Mouse (Mus musculus): ENCODE data around the gene Cacfd1. TPM values are rescaled to one million over a fixed set of nuclear protein-coding genes. Genes with fewer than 3 reads are reported as not detected.

The Cacfd1 gene
- polyA plus RNA-seq (2015; fragmentation: Nextera tagmentation; extraction: Ambion mirVana): 49.0 and 60.5 TPM in 2 replicates

- WGBS: under 1% methylated on average over 43 of the region's 43 CpGs
- Histone ChIP-seq H3K4me3 (replicated peaks) (peak within 1 kb of the TSS; percentile 69), H3K9ac (peak within 1 kb of the TSS; percentile 90), H3K4me2 (replicated peaks) (peak within 1 kb of the TSS; percentile 84), H3K9me3 (no peaks in the 10 kb centered on the region), H3K4me1 (replicated peaks) (peaks cover 14% of the 10 kb centered on the region), H3K36me3 (peaks cover 10% of the 10 kb centered on the region; the same call in 1 of the 2 replicates), H3K27ac (peak within 1 kb of the TSS; percentile 83), H3K27me3 (replicated peaks) (no peaks in the 10 kb centered on the region)
- ATAC-seq: peak; percentile 99
Measured at GRCm38 (mm10) chr2:27009714-27010244, at the start of gene Cacfd1. Gene Cacfd1, plus strand, starts transcription at chr2:27009926.

DNA sequence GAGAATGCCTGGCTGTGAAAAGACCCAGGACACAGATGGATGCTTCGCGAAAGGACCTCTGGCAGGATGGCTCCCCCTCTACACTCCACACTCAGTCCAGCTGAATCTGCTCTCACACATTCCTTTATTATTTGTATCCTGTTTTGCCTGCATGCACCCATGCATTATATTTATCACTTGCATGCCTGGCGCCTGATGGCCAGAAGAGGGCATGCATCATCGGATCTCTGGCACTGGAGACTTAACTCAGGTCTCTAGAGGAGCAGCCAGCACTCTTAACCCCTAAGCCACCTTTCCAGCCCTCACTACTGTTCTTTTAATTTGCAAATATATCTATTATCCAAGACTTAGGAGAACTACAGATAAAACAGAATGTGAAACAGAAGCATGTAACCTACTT lies 49.0 kb upstream of the Cacfd1 start:
- WGBS: 73% methylated on average over 4 of the region's 4 CpGs
- Histone ChIP-seq H3K4me2 (replicated peaks) (no peak overlapping the region), H3K9me3 (no peaks in the 10 kb centered on the region), H3K36me3 (peaks cover 30% of the 10 kb centered on the region), H3K4me1 (replicated peaks) (peaks cover 14% of the 10 kb centered on the region), H3K9ac (no peak overlapping the region), H3K27ac (no peak overlapping the region), H3K27me3 (replicated peaks) (no peaks in the 10 kb centered on the region), H3K4me3 (replicated peaks) (no peak overlapping the region)
- ATAC-seq: no peak

DNA sequence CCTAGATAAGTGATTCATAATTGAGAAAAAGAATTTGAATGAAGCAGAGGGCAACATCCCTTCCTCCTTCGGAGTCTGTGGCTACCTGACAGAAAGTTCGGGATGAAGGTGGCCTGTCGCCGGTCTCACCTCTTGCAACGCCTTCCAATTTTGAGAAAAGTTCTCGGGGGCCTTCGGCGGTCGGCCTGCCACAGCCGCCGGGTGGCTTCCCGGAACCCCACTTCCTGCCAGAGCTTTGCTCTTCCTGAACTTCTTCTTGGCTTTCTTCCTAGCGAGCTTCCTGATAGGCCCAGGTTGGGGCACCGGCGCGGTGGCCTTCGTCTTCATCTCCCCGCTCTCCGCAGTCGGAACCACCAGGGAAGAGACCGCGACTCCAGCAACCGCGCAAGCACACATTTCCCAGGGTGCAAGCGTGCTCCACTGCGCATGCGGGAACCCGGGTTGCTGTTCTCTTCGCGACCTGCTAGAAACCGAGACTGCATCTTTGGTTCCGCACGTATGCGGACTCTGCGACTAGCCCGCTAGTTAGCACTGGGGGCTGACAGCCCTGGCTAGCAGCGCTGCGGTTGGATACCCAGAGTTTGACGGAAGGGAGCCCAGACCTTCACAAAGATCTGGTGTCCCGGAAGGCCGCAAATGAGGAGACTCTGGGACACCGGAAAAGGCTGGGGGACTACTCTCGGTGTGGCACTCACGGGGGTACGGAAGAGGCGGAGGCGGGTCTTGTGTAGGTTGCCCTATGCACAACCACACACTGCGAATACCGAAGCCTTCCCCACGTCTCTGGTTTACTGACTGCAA lies 45.6 kb upstream of the Cacfd1 start, which contains the start of gene Rexo4:
Rexo4 (minus strand) TSS at position 464 of the 801 bp plus-strand sequence.
- Histone ChIP-seq H3K27ac (peak within 1 kb of the TSS; percentile 100), H3K9me3 (no peaks in the 10 kb centered on the region), H3K4me1 (replicated peaks) (peaks cover 14% of the 10 kb centered on the region), H3K4me3 (replicated peaks) (peak within 1 kb of the TSS; percentile 82), H3K36me3 (peaks cover 12% of the 10 kb centered on the region), H3K4me2 (replicated peaks) (peak within 1 kb of the TSS; percentile 79), H3K27me3 (replicated peaks) (no peaks in the 10 kb centered on the region), H3K9ac (peak within 1 kb of the TSS; percentile 89)
- under 1% methylated on average over 50 of the region's 50 CpGs for WGBS
- ATAC-seq: peak; percentile 95

DNA sequence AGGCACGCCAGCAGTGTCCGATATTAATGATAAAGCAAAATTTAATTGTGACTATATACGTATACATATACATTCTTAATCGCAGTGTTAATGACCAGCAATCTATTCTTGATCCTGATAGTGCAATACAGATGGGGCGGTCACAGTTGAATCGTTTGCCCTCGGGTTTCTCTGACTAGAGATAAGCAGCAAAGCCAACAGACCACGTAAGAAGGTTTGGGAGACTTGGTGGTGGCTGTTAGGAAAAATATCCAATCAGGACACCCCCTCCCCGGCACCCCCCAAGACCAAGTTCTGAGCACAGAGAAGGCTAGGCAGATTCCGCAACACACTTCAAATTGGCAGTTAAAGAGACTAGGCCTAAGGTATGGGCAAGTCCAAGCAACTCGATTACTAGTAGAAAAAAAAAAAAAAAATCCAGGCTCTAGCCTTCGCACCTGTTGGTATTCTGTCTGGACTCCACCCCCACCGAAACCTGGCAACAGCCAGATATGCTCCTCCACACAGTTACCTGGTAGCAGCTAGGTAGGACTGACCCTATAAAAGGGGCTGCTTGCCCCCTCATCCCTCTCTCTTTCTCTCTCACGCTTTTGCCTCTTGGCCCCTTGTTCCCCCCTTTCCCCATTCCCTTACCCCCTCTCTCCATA lies 44.9 kb upstream of the Cacfd1 start:
- peak overlapping the region; percentile 79 for H3K4me2 ChIP-seq (replicated peaks)
- H3K9me3 ChIP-seq: no peaks in the 10 kb centered on the region
- H3K36me3 ChIP-seq: peaks cover 9% of the 10 kb centered on the region
- peak overlapping the region; percentile 89 for H3K9ac ChIP-seq
- no peaks in the 10 kb centered on the region for H3K27me3 ChIP-seq (replicated peaks)
- peak; percentile 46 for ATAC-seq
- H3K4me3 ChIP-seq (replicated peaks): peak overlapping the region; percentile 82
- peaks cover 14% of the 10 kb centered on the region for H3K4me1 ChIP-seq (replicated peaks)
- peak overlapping the region; percentile 100 for H3K27ac ChIP-seq
- WGBS: 17% methylated on average over 14 of the region's 14 CpGs

GRCm38 (mm10) chr2:26967262-26967661 lies 42.5 kb upstream of the Cacfd1 start:
- WGBS: 75% methylated on average over 2 of the region's 2 CpGs
- no peaks in the 10 kb centered on the region for H3K27me3 ChIP-seq (replicated peaks)
- no peak overlapping the region for H3K4me2 ChIP-seq (replicated peaks)
- no peak for ATAC-seq
- H3K4me3 ChIP-seq (replicated peaks): no peak overlapping the region
- H3K4me1 ChIP-seq (replicated peaks): peaks cover 12% of the 10 kb centered on the region
- no peaks in the 10 kb centered on the region for H3K9me3 ChIP-seq
- no peaks in the 10 kb centered on the region for H3K36me3 ChIP-seq
- H3K9ac ChIP-seq: no peak overlapping the region
- H3K27ac ChIP-seq: no peak overlapping the region

DNA sequence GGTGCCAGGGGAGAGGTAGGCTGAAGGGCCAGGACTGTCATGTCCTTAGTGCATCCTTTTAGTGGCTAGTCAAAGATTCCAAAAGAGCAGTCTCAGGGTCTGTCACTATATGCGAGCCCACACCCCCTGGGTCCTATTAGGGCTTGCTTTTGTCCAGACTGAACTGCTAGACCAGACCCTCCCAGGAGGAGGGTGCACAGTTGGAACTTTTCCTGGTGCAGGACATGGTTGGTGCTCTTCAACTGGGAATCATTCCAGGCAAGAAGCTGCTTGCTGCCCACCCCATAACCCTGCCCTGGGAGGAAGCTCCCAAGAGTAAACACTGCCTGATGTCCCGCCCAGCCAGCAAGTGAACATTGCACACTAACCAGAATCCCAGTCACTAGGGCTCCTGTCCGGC lies 36.6 kb upstream of the Cacfd1 start, which contains the start of gene Adamts13:
Adamts13 (plus strand) TSS at position 301 of the 400 bp plus-strand sequence.
- Histone ChIP-seq H3K4me3 (replicated peaks) (no peak within 1 kb of the TSS), H3K4me2 (replicated peaks) (no peak within 1 kb of the TSS), H3K27me3 (replicated peaks) (no peaks in the 10 kb centered on the region), H3K4me1 (replicated peaks) (0 out of 2 replicates have a peak, but pooled peaks cover 7% of the 10 kb centered on the region), H3K27ac (peak within 1 kb of the TSS; percentile 13; the same call in 1 of the 2 replicates), H3K9ac (no peak within 1 kb of the TSS), H3K36me3 (no peaks in the 10 kb centered on the region), H3K9me3 (no peaks in the 10 kb centered on the region)
- WGBS: 42% methylated on average over 3 of the region's 3 CpGs
- no peak for ATAC-seq

GRCm38 (mm10) chr2:26973960-26974359 lies 35.8 kb upstream of the Cacfd1 start:
- 30% methylated on average over 4 of the region's 4 CpGs for WGBS
- Histone ChIP-seq H3K27me3 (replicated peaks) (no peaks in the 10 kb centered on the region), H3K9ac (no peak overlapping the region), H3K9me3 (no peaks in the 10 kb centered on the region), H3K4me1 (replicated peaks) (0 out of 2 replicates have a peak, but pooled peaks cover 7% of the 10 kb centered on the region), H3K36me3 (no peaks in the 10 kb centered on the region), H3K27ac (no peak overlapping the region), H3K4me2 (replicated peaks) (no peak overlapping the region), H3K4me3 (replicated peaks) (no peak overlapping the region)
- no peak for ATAC-seq

- H3K27ac ChIP-seq: no peak overlapping the region
- H3K4me3 ChIP-seq (replicated peaks): no peak overlapping the region
- 65% methylated on average over 1 of the region's 1 CpGs for WGBS
- no peaks in the 10 kb centered on the region for H3K36me3 ChIP-seq
- ATAC-seq: no peak
- no peaks in the 10 kb centered on the region for H3K4me1 ChIP-seq (replicated peaks)
- H3K27me3 ChIP-seq (replicated peaks): no peaks in the 10 kb centered on the region
- H3K9me3 ChIP-seq: no peaks in the 10 kb centered on the region
- H3K9ac ChIP-seq: no peak overlapping the region
- H3K4me2 ChIP-seq (replicated peaks): no peak overlapping the region
Measured at GRCm38 (mm10) chr2:26980361-26980760, 29.4 kb upstream of the Cacfd1 start.

DNA sequence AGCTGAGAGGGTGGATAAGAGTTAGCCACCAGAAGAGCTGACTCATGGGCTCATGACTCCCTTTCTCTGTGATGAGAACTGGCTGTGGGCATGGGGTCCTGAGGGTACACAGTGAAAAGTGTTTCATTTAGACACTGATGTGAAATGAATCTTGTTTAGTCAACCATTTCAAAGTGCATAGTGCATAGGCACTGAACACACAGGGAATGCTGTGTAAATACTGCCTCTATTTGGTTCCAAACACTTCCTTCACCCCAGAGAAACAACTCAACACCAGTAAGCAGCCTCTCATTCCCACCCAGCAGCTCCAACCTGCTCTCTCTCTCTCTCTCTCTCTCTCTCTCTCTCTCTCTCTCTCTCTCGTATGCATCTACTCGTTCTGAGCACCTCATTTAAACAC lies 25.5 kb upstream of the Cacfd1 start:
- no peak overlapping the region for H3K27ac ChIP-seq
- H3K27me3 ChIP-seq (replicated peaks): no peaks in the 10 kb centered on the region
- H3K36me3 ChIP-seq: no peaks in the 10 kb centered on the region
- no peaks in the 10 kb centered on the region for H3K9me3 ChIP-seq
- 73% methylated on average over 2 of the region's 2 CpGs for WGBS
- ATAC-seq: no peak
- H3K4me1 ChIP-seq (replicated peaks): no peaks in the 10 kb centered on the region
- H3K9ac ChIP-seq: no peak overlapping the region
- no peak overlapping the region for H3K4me3 ChIP-seq (replicated peaks)
- no peak overlapping the region for H3K4me2 ChIP-seq (replicated peaks)

GRCm38 (mm10) chr2:26984640-26985039 lies 25.1 kb upstream of the Cacfd1 start:
- Histone ChIP-seq H3K27ac (no peak overlapping the region), H3K9me3 (no peaks in the 10 kb centered on the region), H3K36me3 (no peaks in the 10 kb centered on the region), H3K27me3 (replicated peaks) (no peaks in the 10 kb centered on the region), H3K9ac (no peak overlapping the region), H3K4me3 (replicated peaks) (no peak overlapping the region), H3K4me1 (replicated peaks) (no peaks in the 10 kb centered on the region), H3K4me2 (replicated peaks) (no peak overlapping the region)
- ATAC-seq: no peak
- WGBS: 79% methylated on average over 5 of the region's 5 CpGs

GRCm38 (mm10) chr2:26993936-26994335 lies 15.8 kb upstream of the Cacfd1 start:
- no peak overlapping the region for H3K4me2 ChIP-seq (replicated peaks)
- H3K9ac ChIP-seq: no peak overlapping the region
- 66% methylated on average over 3 of the region's 3 CpGs for WGBS
- no peaks in the 10 kb centered on the region for H3K36me3 ChIP-seq
- no peak overlapping the region for H3K27ac ChIP-seq
- ATAC-seq: no peak
- H3K4me1 ChIP-seq (replicated peaks): no peaks in the 10 kb centered on the region
- H3K27me3 ChIP-seq (replicated peaks): no peaks in the 10 kb centered on the region
- no peak overlapping the region for H3K4me3 ChIP-seq (replicated peaks)
- H3K9me3 ChIP-seq: no peaks in the 10 kb centered on the region

DNA sequence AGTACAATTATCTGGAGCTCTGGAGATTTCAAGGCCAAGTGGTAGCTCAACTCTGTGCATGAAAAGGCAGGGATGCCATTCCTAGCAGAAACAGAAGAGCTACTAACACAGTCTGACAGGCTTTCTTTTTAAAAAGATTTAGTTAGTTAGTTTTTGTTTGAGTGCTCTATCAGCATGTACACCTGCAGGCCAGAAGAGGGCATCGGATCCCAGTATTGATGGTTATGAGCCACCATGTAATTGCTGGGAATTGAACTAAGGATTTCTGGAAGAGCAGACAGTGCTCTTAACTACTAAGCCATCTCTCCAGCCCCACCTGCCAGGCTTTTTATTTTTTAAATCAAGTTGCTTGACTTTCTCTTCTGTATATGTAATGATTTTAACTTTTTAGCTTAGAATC lies 12.2 kb upstream of the Cacfd1 start:
- Histone ChIP-seq H3K4me3 (replicated peaks) (no peak overlapping the region), H3K36me3 (no peaks in the 10 kb centered on the region), H3K4me1 (replicated peaks) (no peaks in the 10 kb centered on the region), H3K4me2 (replicated peaks) (no peak overlapping the region), H3K27me3 (replicated peaks) (no peaks in the 10 kb centered on the region), H3K9me3 (no peaks in the 10 kb centered on the region), H3K27ac (no peak overlapping the region), H3K9ac (no peak overlapping the region)
- no peak for ATAC-seq
- WGBS: 76% methylated on average over 1 of the region's 1 CpGs

Measured in intestine, embryonic 15.5 days (tissue).